Mouse (Mus musculus) 3134 (cell line): Measurements from ENCODE around the gene Mob3a.
"Not testable (repeated sequence)": the region's sequence is repeated elsewhere in the genome, so short reads cannot be mapped to it uniquely, and the experiment has no call there.

Source experiments
- DNase-seq: peaks from one replicate; pipeline ENCODE4 v3.0.0-alpha.2; 2011; ENCODE audit warnings: low spot score; ENCODE audit not compliant: insufficient read length; ENCODE audit errors: extremely low read depth

Mob3a gene

GRCm38 (mm10) chr10:80665016-80665380 lies 36.8 kb downstream of the Mob3a start:
- DNase-seq: peak; percentile 82

GRCm38 (mm10) chr10:80664197-80665015 lies 37.4 kb downstream of the Mob3a start:
- peak; percentile 96 for DNase-seq

GRCm38 (mm10) chr10:80663485-80664196 lies 38.1 kb downstream of the Mob3a start:
- no peak for DNase-seq

- DNase-seq: no peak
Observed at GRCm38 (mm10) chr10:80661149-80661548, 40.6 kb downstream of the Mob3a start.

- DNase-seq: no peak
Observed at GRCm38 (mm10) chr10:80659213-80659612, 42.6 kb downstream of the Mob3a start.

GRCm38 (mm10) chr10:80658841-80659202 lies 43.0 kb downstream of the Mob3a start:
- DNase-seq: no peak

GRCm38 (mm10) chr10:80658194-80658840 lies 43.5 kb downstream of the Mob3a start:
- no peak for DNase-seq

GRCm38 (mm10) chr10:80656863-80657623 lies 44.7 kb downstream of the Mob3a start, which contains the start of gene Btbd2:
Gene Btbd2 (minus strand): TSS chr10:80657071.
- no peak for DNase-seq

- DNase-seq: peak; percentile 98
Observed at GRCm38 (mm10) chr10:80656130-80656862, 45.5 kb downstream of the Mob3a start.

GRCm38 (mm10) chr10:80655406-80656129 lies 46.2 kb downstream of the Mob3a start:
- no peak for DNase-seq

- DNase-seq: no peak
Observed at GRCm38 (mm10) chr10:80654866-80655265, 46.9 kb downstream of the Mob3a start.

- DNase-seq: peak; percentile 69
Observed at GRCm38 (mm10) chr10:80653156-80653720, 48.5 kb downstream of the Mob3a start.

GRCm38 (mm10) chr10:80650392-80650791 lies 51.4 kb downstream of the Mob3a start:
- DNase-seq: no peak

GRCm38 (mm10) chr10:80649910-80650309 lies 51.9 kb downstream of the Mob3a start:
- DNase-seq: not testable (repeated sequence)

- no peak for DNase-seq
Observed at GRCm38 (mm10) chr10:80646936-80647335, 54.8 kb downstream of the Mob3a start.

GRCm38 (mm10) chr10:80635345-80635744 lies 66.4 kb downstream of the Mob3a start:
- DNase-seq: no peak
